Mouse (Mus musculus): ENCODE results near the gene Gm26566. TPM values are rescaled to one million over a fixed set of nuclear protein-coding genes. Genes with fewer than 3 reads are reported as not detected.

Gene Gm26566
- polyA plus RNA-seq, 1 experiment from 2014 or later, result 0.49 TPM

- H3K36me3 ChIP-seq (ENCODE audit: insufficient read depth, low read length), result no peaks in the 10 kb centered on the region
- no peak for TF ChIP-seq CTCF (IDR thresholded peaks at IDR 0.05; ENCODE audit: low read depth)
- 29% methylated on average over 3 of the region's 3 CpGs for WGBS
- DNase-seq (ENCODE audit: low spot score), result no peak
- H3K4me1 ChIP-seq (replicated peaks; ENCODE audit: insufficient read depth, low read length), result no peaks in the 10 kb centered on the region
- no peak overlapping the region for H3K4me3 ChIP-seq (replicated peaks; ENCODE audit: low read depth, low read length)
- no peaks in the 10 kb centered on the region for H3K27me3 ChIP-seq (ENCODE audit: insufficient read depth, low read length)
- no peak overlapping the region for H3K27ac ChIP-seq
- ATAC-seq (replicated peaks; ENCODE audit: low FRiP score, low read depth), result no peak
- no peak overlapping the region for H3K4me2 ChIP-seq (ENCODE audit: low read length)
- H3K9me3 ChIP-seq (replicated peaks; ENCODE audit: low read length), result no peaks in the 10 kb centered on the region
- no peak overlapping the region for H3K9ac ChIP-seq (ENCODE audit: low read depth, low read length)
Observed at GRCm38 (mm10) chr4:88705924-88706323, 15.7 kb upstream of the Gm26566 start.

- Histone ChIP-seq H3K9ac (ENCODE audit: low read depth, low read length) (no peak overlapping the region), H3K4me3 (replicated peaks; ENCODE audit: low read depth, low read length) (no peak overlapping the region), H3K4me2 (ENCODE audit: low read length) (no peak overlapping the region), H3K4me1 (replicated peaks; ENCODE audit: insufficient read depth, low read length) (no peaks in the 10 kb centered on the region), H3K27me3 (ENCODE audit: insufficient read depth, low read length) (no peaks in the 10 kb centered on the region), H3K27ac (no peak overlapping the region), H3K9me3 (replicated peaks; ENCODE audit: low read length) (no peaks in the 10 kb centered on the region), H3K36me3 (ENCODE audit: insufficient read depth, low read length) (no peaks in the 10 kb centered on the region)
- WGBS, result 97% methylated on average over 1 of the region's 1 CpGs
- DNase-seq (ENCODE audit: low spot score) (no peak), ATAC-seq (replicated peaks; ENCODE audit: low FRiP score, low read depth) (no peak)
- no peak for TF ChIP-seq CTCF (IDR thresholded peaks at IDR 0.05; ENCODE audit: low read depth)
Observed at GRCm38 (mm10) chr4:88707128-88707826, 14.3 kb upstream of the Gm26566 start.

- H3K27ac ChIP-seq, result no peak overlapping the region
- no peak overlapping the region for H3K4me3 ChIP-seq (replicated peaks; ENCODE audit: low read depth, low read length)
- WGBS, result 83% methylated on average over 1 of the region's 1 CpGs
- H3K4me2 ChIP-seq (ENCODE audit: low read length), result no peak overlapping the region
- DNase-seq (ENCODE audit: low spot score), result no peak
- no peaks in the 10 kb centered on the region for H3K27me3 ChIP-seq (ENCODE audit: insufficient read depth, low read length)
- H3K9me3 ChIP-seq (replicated peaks; ENCODE audit: low read length), result no peaks in the 10 kb centered on the region
- no peak for TF ChIP-seq CTCF (IDR thresholded peaks at IDR 0.05; ENCODE audit: low read depth)
- ATAC-seq (replicated peaks; ENCODE audit: low FRiP score, low read depth), result no peak
- H3K9ac ChIP-seq (ENCODE audit: low read depth, low read length), result no peak overlapping the region
- peaks cover 4% of the 10 kb centered on the region; the same call in 1 of the 2 replicates for H3K36me3 ChIP-seq (ENCODE audit: insufficient read depth, low read length)
- no peaks in the 10 kb centered on the region for H3K4me1 ChIP-seq (replicated peaks; ENCODE audit: insufficient read depth, low read length)
Observed at GRCm38 (mm10) chr4:88714281-88714680, 7.3 kb upstream of the Gm26566 start.

- Histone ChIP-seq H3K36me3 (ENCODE audit: insufficient read depth, low read length) (peaks cover 4% of the 10 kb centered on the region; the same call in 1 of the 2 replicates), H3K9ac (ENCODE audit: low read depth, low read length) (no peak overlapping the region), H3K4me1 (replicated peaks; ENCODE audit: insufficient read depth, low read length) (peaks cover 1% of the 10 kb centered on the region; the same call in 1 of the 2 replicates), H3K4me3 (replicated peaks; ENCODE audit: low read depth, low read length) (no peak overlapping the region), H3K27ac (no peak overlapping the region), H3K27me3 (ENCODE audit: insufficient read depth, low read length) (no peaks in the 10 kb centered on the region), H3K4me2 (ENCODE audit: low read length) (no peak overlapping the region), H3K9me3 (replicated peaks; ENCODE audit: low read length) (no peaks in the 10 kb centered on the region)
- TF ChIP-seq CTCF (IDR thresholded peaks at IDR 0.05; ENCODE audit: low read depth), result no peak
- no peak for ATAC-seq (replicated peaks; ENCODE audit: low FRiP score, low read depth)
- no peak for DNase-seq (ENCODE audit: low spot score)
Observed at GRCm38 (mm10) chr4:88715059-88715458, 6.5 kb upstream of the Gm26566 start.

GRCm38 (mm10) chr4:88718715-88719114 is 2.9 kb upstream of the Gm26566 start:
- TF ChIP-seq CTCF (IDR thresholded peaks at IDR 0.05; ENCODE audit: low read depth), result no peak
- H3K4me3 ChIP-seq (replicated peaks; ENCODE audit: low read depth, low read length), result peak overlapping the region; percentile 24
- H3K9ac ChIP-seq (ENCODE audit: low read depth, low read length), result no peak overlapping the region; the same call in 1 of the 2 replicates
- H3K27ac ChIP-seq, result no peak overlapping the region
- H3K36me3 ChIP-seq (ENCODE audit: insufficient read depth, low read length), result peaks cover 7% of the 10 kb centered on the region; the same call in 1 of the 2 replicates
- DNase-seq (ENCODE audit: low spot score) (no peak), ATAC-seq (replicated peaks; ENCODE audit: low FRiP score, low read depth) (no peak)
- H3K4me1 ChIP-seq (replicated peaks; ENCODE audit: insufficient read depth, low read length), result peaks cover 7% of the 10 kb centered on the region; the same call in 1 of the 2 replicates
- no peaks in the 10 kb centered on the region for H3K9me3 ChIP-seq (replicated peaks; ENCODE audit: low read length)
- H3K4me2 ChIP-seq (ENCODE audit: low read length), result peak overlapping the region; percentile 62
- H3K27me3 ChIP-seq (ENCODE audit: insufficient read depth, low read length), result no peaks in the 10 kb centered on the region
- 44% methylated on average over 1 of the region's 1 CpGs for WGBS

GRCm38 (mm10) chr4:88723497-88724090 is 2.0 kb downstream of the Gm26566 start:
- Histone ChIP-seq H3K27ac (peak overlapping the region; percentile 98), H3K4me3 (replicated peaks; ENCODE audit: low read depth, low read length) (no peak overlapping the region), H3K4me2 (ENCODE audit: low read length) (0 out of 2 replicates have a peak overlapping the region, but pooled peaks have one; percentile 25), H3K4me1 (replicated peaks; ENCODE audit: insufficient read depth, low read length) (peaks cover 7% of the 10 kb centered on the region; the same call in 1 of the 2 replicates), H3K27me3 (ENCODE audit: insufficient read depth, low read length) (no peaks in the 10 kb centered on the region), H3K9ac (ENCODE audit: low read depth, low read length) (no peak overlapping the region), H3K9me3 (replicated peaks; ENCODE audit: low read length) (no peaks in the 10 kb centered on the region), H3K36me3 (ENCODE audit: insufficient read depth, low read length) (0 out of 2 replicates have a peak, but pooled peaks cover 4% of the 10 kb centered on the region)
- DNase-seq (ENCODE audit: low spot score) (no peak), ATAC-seq (replicated peaks; ENCODE audit: low FRiP score, low read depth) (no peak)
- WGBS, result 46% methylated on average over 8 of the region's 8 CpGs
- no peak for TF ChIP-seq CTCF (IDR thresholded peaks at IDR 0.05; ENCODE audit: low read depth)

Data from kidney, postnatal 0 days (tissue).